Mouse (Mus musculus): Measurements from ENCODE around the gene Olfr209. TPM values are rescaled to one million over a fixed set of nuclear protein-coding genes. Genes with fewer than 3 reads are reported as not detected.

Olfr209 gene
- polyA plus RNA-seq (2014; fragmentation: Nextera tagmentation; extraction: Ambion mirVana) = not detected in 2 replicates

- H3K4me2 ChIP-seq (replicated peaks; ENCODE audit: low read depth, low read length) = no peak within 1 kb of the TSS
- no peak for ATAC-seq (ENCODE audit: low FRiP score, low TSS enrichment)
- H3K4me1 ChIP-seq (ENCODE audit: control insufficient read depth, insufficient read depth, low read length) = no peaks in the 10 kb centered on the region
- H3K27me3 ChIP-seq (ENCODE audit: control insufficient read depth, insufficient read depth, low read length) = no peaks in the 10 kb centered on the region
- no peaks in the 10 kb centered on the region for H3K36me3 ChIP-seq (ENCODE audit: control insufficient read depth, insufficient read depth, low read length)
- no peak within 1 kb of the TSS for H3K4me3 ChIP-seq (ENCODE audit: low read length)
- no peak within 1 kb of the TSS for H3K9ac ChIP-seq (ENCODE audit: low read depth, low read length)
- no peaks in the 10 kb centered on the region for H3K9me3 ChIP-seq (ENCODE audit: control insufficient read depth, low read length)
- H3K27ac ChIP-seq (ENCODE audit: low read depth, low read length) = no peak within 1 kb of the TSS
- 87% methylated on average over 2 of the region's 2 CpGs for WGBS
These were observed at the start of gene Olfr209 for GRCm38 (mm10) chr16:59363893-59364292. Gene Olfr209, minus strand, starts transcription at chr16:59363993.

DNA sequence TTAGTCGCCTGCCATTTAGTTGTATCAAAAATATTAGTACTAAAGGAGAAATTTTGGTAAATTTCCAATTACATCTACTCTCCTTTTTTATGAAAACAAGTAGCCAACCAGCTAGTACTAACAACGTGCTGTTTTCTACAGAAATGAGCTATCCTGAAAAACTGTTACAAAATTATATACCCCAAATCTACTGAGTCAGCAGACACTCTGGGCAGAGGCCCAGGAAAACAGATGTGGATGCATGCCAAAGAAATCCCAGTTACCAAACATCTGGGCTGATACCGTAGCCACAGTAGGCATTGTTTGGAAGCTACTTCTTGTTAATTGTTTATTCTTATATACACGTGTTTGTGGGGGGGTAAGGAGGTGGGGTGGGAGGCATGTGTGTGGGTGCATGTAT, 49.7 kb upstream of the Olfr209 start:
- no peaks in the 10 kb centered on the region for H3K27me3 ChIP-seq (ENCODE audit: control insufficient read depth, insufficient read depth, low read length)
- H3K4me3 ChIP-seq (ENCODE audit: low read length) = no peak overlapping the region
- no peak for ATAC-seq (ENCODE audit: low FRiP score, low TSS enrichment)
- H3K4me1 ChIP-seq (ENCODE audit: control insufficient read depth, insufficient read depth, low read length) = no peaks in the 10 kb centered on the region
- no peak overlapping the region for H3K9ac ChIP-seq (ENCODE audit: low read depth, low read length)
- no peak overlapping the region for H3K27ac ChIP-seq (ENCODE audit: low read depth, low read length)
- H3K36me3 ChIP-seq (ENCODE audit: control insufficient read depth, insufficient read depth, low read length) = no peaks in the 10 kb centered on the region
- no peaks in the 10 kb centered on the region for H3K9me3 ChIP-seq (ENCODE audit: control insufficient read depth, low read length)
- WGBS = 71% methylated on average over 4 of the region's 4 CpGs
- no peak overlapping the region for H3K4me2 ChIP-seq (replicated peaks; ENCODE audit: low read depth, low read length)

DNA sequence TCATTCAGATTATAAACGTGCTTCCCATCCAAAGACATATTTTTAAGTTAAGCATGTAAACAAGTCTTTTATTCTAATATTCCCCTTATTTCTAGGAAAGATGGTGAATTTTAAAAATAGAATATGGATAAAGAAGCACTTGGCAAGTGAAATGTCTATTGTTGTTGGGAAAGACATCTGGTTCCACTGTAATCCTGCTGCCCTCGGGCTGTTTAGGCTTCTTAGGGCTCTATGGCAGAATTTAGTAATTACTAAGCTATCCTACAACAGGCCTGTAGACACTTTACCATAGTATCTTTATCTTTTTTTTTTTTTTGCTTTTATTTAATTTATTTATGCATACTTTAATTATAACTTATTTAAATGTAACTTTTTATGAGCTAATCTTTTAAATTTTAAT, 46.0 kb upstream of the Olfr209 start:
- Histone ChIP-seq H3K4me3 (ENCODE audit: low read length) (no peak overlapping the region), H3K27me3 (ENCODE audit: control insufficient read depth, insufficient read depth, low read length) (no peaks in the 10 kb centered on the region), H3K36me3 (ENCODE audit: control insufficient read depth, insufficient read depth, low read length) (no peaks in the 10 kb centered on the region), H3K4me1 (ENCODE audit: control insufficient read depth, insufficient read depth, low read length) (no peaks in the 10 kb centered on the region), H3K4me2 (replicated peaks; ENCODE audit: low read depth, low read length) (no peak overlapping the region), H3K9me3 (ENCODE audit: control insufficient read depth, low read length) (no peaks in the 10 kb centered on the region), H3K27ac (ENCODE audit: low read depth, low read length) (no peak overlapping the region), H3K9ac (ENCODE audit: low read depth, low read length) (no peak overlapping the region)
- WGBS = 71% methylated on average over 2 of the region's 2 CpGs
- ATAC-seq (ENCODE audit: low FRiP score, low TSS enrichment) = no peak

DNA sequence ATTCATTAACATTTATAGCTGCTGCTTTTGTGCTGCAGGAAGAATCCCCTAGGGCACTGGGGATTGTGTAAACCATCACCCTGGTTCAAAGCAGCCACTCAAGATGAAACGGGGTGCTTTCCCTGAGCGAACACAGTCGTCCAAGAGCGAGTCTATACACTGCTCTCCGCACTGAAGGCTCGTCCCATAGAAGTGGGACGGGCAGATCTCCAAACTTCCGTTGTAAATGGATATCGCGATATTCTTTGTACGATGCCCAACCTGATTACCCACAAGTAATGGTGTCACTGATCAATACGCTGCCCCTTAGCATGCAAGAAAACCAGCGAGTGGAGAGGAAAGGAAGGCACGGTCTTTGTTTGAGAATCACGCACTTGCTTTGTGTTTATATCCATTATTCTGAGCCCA, 45.6 kb upstream of the Olfr209 start:
- no peak overlapping the region for H3K27ac ChIP-seq (ENCODE audit: low read depth, low read length)
- no peak overlapping the region for H3K4me2 ChIP-seq (replicated peaks; ENCODE audit: low read depth, low read length)

GRCm38 (mm10) chr16:59407032-59407431, 43.2 kb upstream of the Olfr209 start, which contains the start of gene Gabrr3:
Gene Gabrr3, plus strand, starts transcription at chr16:59407332.
- Histone ChIP-seq H3K9ac (ENCODE audit: low read depth, low read length) (no peak within 1 kb of the TSS), H3K27ac (ENCODE audit: low read depth, low read length) (no peak within 1 kb of the TSS), H3K36me3 (ENCODE audit: control insufficient read depth, insufficient read depth, low read length) (no peaks in the 10 kb centered on the region), H3K9me3 (ENCODE audit: control insufficient read depth, low read length) (no peaks in the 10 kb centered on the region), H3K4me2 (replicated peaks; ENCODE audit: low read depth, low read length) (no peak within 1 kb of the TSS), H3K4me3 (ENCODE audit: low read length) (no peak within 1 kb of the TSS), H3K4me1 (ENCODE audit: control insufficient read depth, insufficient read depth, low read length) (no peaks in the 10 kb centered on the region), H3K27me3 (ENCODE audit: control insufficient read depth, insufficient read depth, low read length) (no peaks in the 10 kb centered on the region)
- no peak for ATAC-seq (ENCODE audit: low FRiP score, low TSS enrichment)
- WGBS = 82% methylated on average over 5 of the region's 5 CpGs

More for the DNA sequence above, 45.6 kb upstream of the Olfr209 start:
- Histone ChIP-seq H3K9ac (ENCODE audit: low read depth, low read length) (no peak overlapping the region), H3K36me3 (ENCODE audit: control insufficient read depth, insufficient read depth, low read length) (no peaks in the 10 kb centered on the region), H3K4me1 (ENCODE audit: control insufficient read depth, insufficient read depth, low read length) (no peaks in the 10 kb centered on the region), H3K4me3 (ENCODE audit: low read length) (no peak overlapping the region), H3K27me3 (ENCODE audit: control insufficient read depth, insufficient read depth, low read length) (no peaks in the 10 kb centered on the region), H3K9me3 (ENCODE audit: control insufficient read depth, low read length) (no peaks in the 10 kb centered on the region)
- 63% methylated on average over 15 of the region's 15 CpGs for WGBS
- no peak for ATAC-seq (ENCODE audit: low FRiP score, low TSS enrichment)

GRCm38 (mm10) chr16:59404798-59405197, 41.0 kb upstream of the Olfr209 start:
- no peaks in the 10 kb centered on the region for H3K9me3 ChIP-seq (ENCODE audit: control insufficient read depth, low read length)
- H3K27ac ChIP-seq (ENCODE audit: low read depth, low read length) = no peak overlapping the region
- no peaks in the 10 kb centered on the region for H3K4me1 ChIP-seq (ENCODE audit: control insufficient read depth, insufficient read depth, low read length)
- no peak overlapping the region for H3K4me2 ChIP-seq (replicated peaks; ENCODE audit: low read depth, low read length)
- H3K9ac ChIP-seq (ENCODE audit: low read depth, low read length) = no peak overlapping the region
- ATAC-seq (ENCODE audit: low FRiP score, low TSS enrichment) = no peak
- no peaks in the 10 kb centered on the region for H3K27me3 ChIP-seq (ENCODE audit: control insufficient read depth, insufficient read depth, low read length)
- 54% methylated on average over 9 of the region's 9 CpGs for WGBS
- H3K36me3 ChIP-seq (ENCODE audit: control insufficient read depth, insufficient read depth, low read length) = no peaks in the 10 kb centered on the region
- no peak overlapping the region for H3K4me3 ChIP-seq (ENCODE audit: low read length)

DNA sequence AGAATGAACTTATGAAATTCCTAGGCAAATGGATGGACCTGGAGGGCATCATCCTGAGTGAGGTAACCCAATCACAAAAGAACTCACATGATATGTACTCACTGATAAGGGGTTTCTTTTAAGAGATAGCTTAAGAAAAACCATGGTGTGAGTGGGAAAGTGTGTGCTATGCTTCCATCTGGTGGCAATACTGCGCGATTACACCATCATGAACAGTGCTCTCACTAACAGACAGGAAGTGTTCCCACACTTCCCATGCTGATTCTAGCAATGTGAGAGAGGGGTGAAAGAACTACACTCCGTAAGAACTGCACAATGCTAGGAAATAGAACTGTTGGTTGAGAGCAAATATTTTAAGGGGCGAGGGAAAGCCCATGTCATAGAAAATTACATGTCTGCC, 39.9 kb upstream of the Olfr209 start:
- Histone ChIP-seq H3K27me3 (ENCODE audit: control insufficient read depth, insufficient read depth, low read length) (no peaks in the 10 kb centered on the region), H3K27ac (ENCODE audit: low read depth, low read length) (no peak overlapping the region), H3K4me3 (ENCODE audit: low read length) (no peak overlapping the region), H3K4me1 (ENCODE audit: control insufficient read depth, insufficient read depth, low read length) (no peaks in the 10 kb centered on the region), H3K9ac (ENCODE audit: low read depth, low read length) (no peak overlapping the region), H3K9me3 (ENCODE audit: control insufficient read depth, low read length) (no peaks in the 10 kb centered on the region), H3K36me3 (ENCODE audit: control insufficient read depth, insufficient read depth, low read length) (no peaks in the 10 kb centered on the region), H3K4me2 (replicated peaks; ENCODE audit: low read depth, low read length) (no peak overlapping the region)
- 16% methylated on average over 4 of the region's 4 CpGs for WGBS
- peak; percentile 69; the same call in 1 of the 2 replicates for ATAC-seq (ENCODE audit: low FRiP score, low TSS enrichment)

GRCm38 (mm10) chr16:59401985-59402384, 38.2 kb upstream of the Olfr209 start:
- ATAC-seq (ENCODE audit: low FRiP score, low TSS enrichment) = peak; percentile 43; the same call in 1 of the 2 replicates
- WGBS = 76% methylated on average over 4 of the region's 4 CpGs
- H3K4me3 ChIP-seq (ENCODE audit: low read length) = no peak overlapping the region
- H3K4me1 ChIP-seq (ENCODE audit: control insufficient read depth, insufficient read depth, low read length) = no peaks in the 10 kb centered on the region
- H3K36me3 ChIP-seq (ENCODE audit: control insufficient read depth, insufficient read depth, low read length) = no peaks in the 10 kb centered on the region
- H3K9ac ChIP-seq (ENCODE audit: low read depth, low read length) = no peak overlapping the region
- H3K9me3 ChIP-seq (ENCODE audit: control insufficient read depth, low read length) = no peaks in the 10 kb centered on the region
- H3K27ac ChIP-seq (ENCODE audit: low read depth, low read length) = no peak overlapping the region
- H3K27me3 ChIP-seq (ENCODE audit: control insufficient read depth, insufficient read depth, low read length) = no peaks in the 10 kb centered on the region
- H3K4me2 ChIP-seq (replicated peaks; ENCODE audit: low read depth, low read length) = no peak overlapping the region

- no peak overlapping the region for H3K4me2 ChIP-seq (replicated peaks; ENCODE audit: low read depth, low read length)
- H3K9me3 ChIP-seq (ENCODE audit: control insufficient read depth, low read length) = no peaks in the 10 kb centered on the region
- no peak overlapping the region for H3K4me3 ChIP-seq (ENCODE audit: low read length)
- H3K4me1 ChIP-seq (ENCODE audit: control insufficient read depth, insufficient read depth, low read length) = no peaks in the 10 kb centered on the region
- H3K27me3 ChIP-seq (ENCODE audit: control insufficient read depth, insufficient read depth, low read length) = no peaks in the 10 kb centered on the region
- ATAC-seq (ENCODE audit: low FRiP score, low TSS enrichment) = no peak
- H3K36me3 ChIP-seq (ENCODE audit: control insufficient read depth, insufficient read depth, low read length) = no peaks in the 10 kb centered on the region
- no peak overlapping the region for H3K27ac ChIP-seq (ENCODE audit: low read depth, low read length)
- H3K9ac ChIP-seq (ENCODE audit: low read depth, low read length) = no peak overlapping the region
- WGBS = 75% methylated on average over 7 of the region's 7 CpGs
These were observed 37.3 kb upstream of the Olfr209 start for GRCm38 (mm10) chr16:59401102-59401501.
